Mouse (Mus musculus): Measurements from ENCODE around the gene Hoxc5. TPM values are rescaled to one million over a fixed set of nuclear protein-coding genes. Genes with fewer than 3 reads are reported as not detected.
A peak's percentile ranks its signal among the peaks of the same experiment; 100 is the strongest.

The Hoxc5 gene
- total and polyA plus RNA-seq, 2 experiments from 2014 or later: 0.15 TPM; not detected in 1

DNA sequence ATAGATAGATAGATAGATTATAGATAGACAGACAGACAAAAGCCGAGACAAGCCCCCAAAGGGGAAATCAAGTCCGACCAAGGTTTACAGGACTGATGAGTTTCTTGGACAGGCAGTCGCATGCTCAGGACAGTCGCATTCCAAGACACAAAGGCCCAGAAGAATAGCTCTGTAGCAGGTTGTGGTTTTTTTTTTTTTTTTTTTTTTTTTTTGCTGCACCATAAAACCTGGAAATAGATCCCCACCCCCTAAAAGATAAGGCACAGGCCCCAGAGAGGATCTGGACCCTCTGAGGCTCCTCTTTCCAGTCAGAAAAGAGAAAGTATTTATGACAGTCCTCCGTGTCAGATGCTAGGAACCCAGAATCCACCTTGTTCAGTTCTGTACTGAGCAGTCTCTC, 20.8 kb downstream of the Hoxc5 start:
- ATAC-seq (ENCODE audit: insufficient read depth, low read depth) (no peak), DNase-seq (ENCODE audit: low spot score) (no peak)
- no peak for TF ChIP-seq EP300 (IDR thresholded peaks at IDR 0.05; ENCODE audit: low read depth)
- TF ChIP-seq CTCF (IDR thresholded peaks at IDR 0.05; ENCODE audit: low read depth): no peak
- Histone ChIP-seq H3K27me3 (ENCODE audit: control insufficient read depth, insufficient read depth, low read length) (peaks cover 98% of the 10 kb centered on the region), H3K4me2 (ENCODE audit: low read depth, low read length) (no peak overlapping the region), H3K4me1 (ENCODE audit: control insufficient read depth, insufficient read depth) (no peaks in the 10 kb centered on the region), H3K9ac (replicated peaks; ENCODE audit: low read depth, low read length) (no peak overlapping the region), H3K4me3 (ENCODE audit: low read depth, low read length) (no peak overlapping the region), H3K27ac (ENCODE audit: low read depth) (no peak overlapping the region), H3K9me3 (replicated peaks; ENCODE audit: control insufficient read depth, low read length) (no peaks in the 10 kb centered on the region), H3K36me3 (replicated peaks; ENCODE audit: control insufficient read depth, insufficient read depth, low read length) (no peaks in the 10 kb centered on the region)
- 25% methylated on average over 5 of the region's 5 CpGs for WGBS

DNA sequence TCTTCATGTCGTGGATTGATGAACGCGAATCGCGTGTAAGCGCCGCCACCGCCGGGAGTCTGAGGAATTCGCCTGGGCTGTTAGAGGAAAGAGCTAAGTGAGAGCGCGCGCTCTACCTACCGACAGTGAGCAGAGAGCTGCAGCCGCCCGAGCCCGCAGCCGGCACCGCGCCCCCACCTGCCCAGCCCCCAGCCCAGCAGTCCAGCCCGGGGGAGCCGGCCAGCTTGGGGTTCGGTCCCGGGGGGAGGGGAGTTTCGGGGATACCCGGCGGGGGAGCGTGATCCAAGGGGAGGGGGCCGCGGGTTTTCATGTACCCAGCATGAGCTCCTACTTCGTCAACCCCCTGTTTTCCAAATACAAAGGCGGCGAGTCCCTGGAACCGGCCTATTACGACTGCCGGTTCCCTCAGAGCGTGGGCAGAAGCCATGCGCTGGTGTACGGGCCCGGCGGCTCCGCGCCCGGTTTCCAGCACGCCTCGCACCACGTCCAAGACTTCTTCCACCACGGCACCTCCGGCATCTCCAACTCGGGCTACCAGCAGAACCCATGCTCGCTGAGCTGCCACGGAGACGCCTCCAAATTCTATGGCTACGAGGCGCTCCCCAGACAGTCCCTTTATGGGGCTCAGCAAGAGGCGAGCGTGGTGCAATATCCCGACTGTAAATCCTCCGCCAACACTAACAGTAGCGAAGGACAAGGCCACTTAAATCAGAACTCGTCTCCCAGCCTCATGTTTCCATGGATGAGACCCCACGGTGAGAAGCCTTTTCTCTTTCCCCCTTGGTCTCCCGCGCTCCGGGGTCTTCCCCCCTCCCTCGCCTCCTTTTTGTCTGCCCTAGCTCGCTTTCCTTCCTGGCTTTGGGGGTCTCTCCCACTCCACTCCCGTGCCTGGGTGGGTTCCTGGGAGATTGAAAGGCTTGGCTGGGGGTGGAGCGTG, 23.5 kb downstream of the Hoxc5 start, which contains the start of gene Hoxc8:
Gene Hoxc8, plus strand, starts transcription at position 147 of the 937 bp plus-strand sequence.
- Histone ChIP-seq H3K36me3 (replicated peaks; ENCODE audit: control insufficient read depth, insufficient read depth, low read length) (no peaks in the 10 kb centered on the region), H3K9ac (replicated peaks; ENCODE audit: low read depth, low read length) (no peak within 1 kb of the TSS), H3K4me2 (ENCODE audit: low read depth, low read length) (no peak within 1 kb of the TSS), H3K27ac (ENCODE audit: low read depth) (no peak within 1 kb of the TSS), H3K4me3 (ENCODE audit: low read depth, low read length) (peak within 1 kb of the TSS; percentile 10; the same call in 1 of the 2 replicates), H3K9me3 (replicated peaks; ENCODE audit: control insufficient read depth, low read length) (no peaks in the 10 kb centered on the region), H3K27me3 (ENCODE audit: control insufficient read depth, insufficient read depth, low read length) (peaks cover 98% of the 10 kb centered on the region), H3K4me1 (ENCODE audit: control insufficient read depth, insufficient read depth) (no peaks in the 10 kb centered on the region)
- DNase-seq (ENCODE audit: low spot score) (no peak), ATAC-seq (ENCODE audit: insufficient read depth, low read depth) (no peak)
- TF ChIP-seq EP300 (IDR thresholded peaks at IDR 0.05; ENCODE audit: low read depth) (no peak), CTCF (IDR thresholded peaks at IDR 0.05; ENCODE audit: low read depth) (no peak)
- WGBS: 3% methylated on average over 69 of the region's 69 CpGs

DNA sequence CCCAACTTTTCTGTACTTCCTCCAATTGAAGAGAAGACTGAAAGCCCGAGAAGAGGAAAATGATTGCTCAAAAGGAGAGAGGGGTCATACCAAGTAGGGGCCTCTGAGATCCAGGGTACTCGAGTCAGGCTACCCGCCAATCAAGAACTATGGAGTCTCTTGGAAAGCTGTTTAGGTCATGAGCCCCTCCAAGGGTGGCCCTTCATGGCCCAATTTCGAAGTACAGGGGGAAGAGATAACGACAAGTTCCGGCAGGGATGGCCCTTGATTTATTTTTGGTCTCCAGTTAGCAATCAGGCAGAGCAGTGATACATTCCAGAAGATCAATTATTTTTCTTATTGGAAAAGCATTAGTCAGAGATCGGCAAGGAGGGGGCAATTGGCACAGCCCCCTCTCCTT, 24.5 kb downstream of the Hoxc5 start:
- Histone ChIP-seq H3K36me3 (replicated peaks; ENCODE audit: control insufficient read depth, insufficient read depth, low read length) (no peaks in the 10 kb centered on the region), H3K27ac (ENCODE audit: low read depth) (no peak overlapping the region), H3K4me2 (ENCODE audit: low read depth, low read length) (no peak overlapping the region), H3K4me1 (ENCODE audit: control insufficient read depth, insufficient read depth) (no peaks in the 10 kb centered on the region), H3K4me3 (ENCODE audit: low read depth, low read length) (no peak overlapping the region), H3K9me3 (replicated peaks; ENCODE audit: control insufficient read depth, low read length) (no peaks in the 10 kb centered on the region), H3K27me3 (ENCODE audit: control insufficient read depth, insufficient read depth, low read length) (peaks cover 98% of the 10 kb centered on the region), H3K9ac (replicated peaks; ENCODE audit: low read depth, low read length) (no peak overlapping the region)
- no peak for DNase-seq (ENCODE audit: low spot score)
- 3% methylated on average over 7 of the region's 7 CpGs for WGBS
- ATAC-seq (ENCODE audit: insufficient read depth, low read depth): no peak
- no peak for TF ChIP-seq EP300 (IDR thresholded peaks at IDR 0.05; ENCODE audit: low read depth)

DNA sequence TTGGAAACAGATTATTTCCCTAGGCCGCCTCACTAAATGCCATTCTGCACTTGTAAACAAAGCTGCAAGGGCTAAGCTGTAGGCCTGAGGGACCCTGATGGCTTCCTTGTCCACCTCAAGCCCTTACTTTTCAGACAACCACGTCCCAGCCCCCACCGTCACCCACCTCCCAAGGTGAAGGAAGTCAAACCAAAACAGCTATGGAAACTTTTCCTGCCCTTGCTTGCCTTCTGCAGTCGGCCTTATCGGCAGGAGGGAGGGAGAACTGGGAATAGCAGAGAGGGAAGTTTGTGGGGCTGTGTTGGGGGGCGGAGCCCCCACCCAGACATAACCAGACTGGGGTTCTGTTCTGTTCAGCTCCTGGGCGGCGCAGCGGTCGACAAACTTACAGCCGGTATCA, 25.0 kb downstream of the Hoxc5 start:
- ATAC-seq (ENCODE audit: insufficient read depth, low read depth) (no peak), DNase-seq (ENCODE audit: low spot score) (no peak)
- H3K4me1 ChIP-seq (ENCODE audit: control insufficient read depth, insufficient read depth): no peaks in the 10 kb centered on the region
- H3K9me3 ChIP-seq (replicated peaks; ENCODE audit: control insufficient read depth, low read length): no peaks in the 10 kb centered on the region
- H3K27ac ChIP-seq (ENCODE audit: low read depth): no peak overlapping the region
- H3K4me3 ChIP-seq (ENCODE audit: low read depth, low read length): no peak overlapping the region
- no peak overlapping the region for H3K9ac ChIP-seq (replicated peaks; ENCODE audit: low read depth, low read length)
- peaks cover 98% of the 10 kb centered on the region for H3K27me3 ChIP-seq (ENCODE audit: control insufficient read depth, insufficient read depth, low read length)
- H3K4me2 ChIP-seq (ENCODE audit: low read depth, low read length): no peak overlapping the region
- TF ChIP-seq CTCF (IDR thresholded peaks at IDR 0.05; ENCODE audit: low read depth): no peak
- no peak for TF ChIP-seq EP300 (IDR thresholded peaks at IDR 0.05; ENCODE audit: low read depth)
- WGBS: 2% methylated on average over 11 of the region's 11 CpGs
- H3K36me3 ChIP-seq (replicated peaks; ENCODE audit: control insufficient read depth, insufficient read depth, low read length): no peaks in the 10 kb centered on the region

DNA sequence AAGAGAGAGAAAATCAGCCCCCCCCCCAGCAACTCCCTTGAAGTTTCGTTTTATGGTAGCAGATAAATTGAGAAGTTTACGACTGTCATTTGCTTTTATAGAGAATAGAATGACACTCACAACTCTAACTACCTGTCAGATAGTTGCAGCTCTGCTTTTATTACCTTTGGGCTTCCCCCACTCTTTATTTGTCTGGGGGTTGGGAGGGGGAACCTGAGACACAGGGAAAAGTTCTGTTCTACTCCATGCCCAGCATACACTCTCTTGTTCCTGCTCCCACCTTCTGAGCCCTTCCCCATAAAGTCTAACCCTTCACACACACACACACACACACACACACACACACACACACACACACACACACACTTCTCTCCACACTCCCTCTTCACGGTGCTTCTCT, 25.6 kb downstream of the Hoxc5 start:
- WGBS: 4% methylated on average over 3 of the region's 3 CpGs
- H3K27me3 ChIP-seq (ENCODE audit: control insufficient read depth, insufficient read depth, low read length): peaks cover 98% of the 10 kb centered on the region

More for the DNA sequence above, 25.6 kb downstream of the Hoxc5 start:
- H3K4me3 ChIP-seq (ENCODE audit: low read depth, low read length): no peak overlapping the region
- no peaks in the 10 kb centered on the region for H3K9me3 ChIP-seq (replicated peaks; ENCODE audit: control insufficient read depth, low read length)
- H3K4me2 ChIP-seq (ENCODE audit: low read depth, low read length): no peak overlapping the region
- DNase-seq (ENCODE audit: low spot score) (no peak), ATAC-seq (ENCODE audit: insufficient read depth, low read depth) (no peak)
- no peak overlapping the region for H3K9ac ChIP-seq (replicated peaks; ENCODE audit: low read depth, low read length)
- no peaks in the 10 kb centered on the region for H3K4me1 ChIP-seq (ENCODE audit: control insufficient read depth, insufficient read depth)
- H3K36me3 ChIP-seq (replicated peaks; ENCODE audit: control insufficient read depth, insufficient read depth, low read length): no peaks in the 10 kb centered on the region
- no peak overlapping the region for H3K27ac ChIP-seq (ENCODE audit: low read depth)
- no peak for TF ChIP-seq EP300 (IDR thresholded peaks at IDR 0.05; ENCODE audit: low read depth)
- TF ChIP-seq CTCF (IDR thresholded peaks at IDR 0.05; ENCODE audit: low read depth): no peak

Measured in heart, postnatal 0 days (tissue).